Mouse (Mus musculus) adrenal gland, postnatal 25 days (tissue): Measurements from ENCODE around the gene Ess2. TPM values are rescaled to one million over a fixed set of nuclear protein-coding genes. Genes with fewer than 3 reads are reported as not detected.
A peak's percentile ranks its signal among the peaks of the same experiment; 100 is the strongest.
"Not testable (repeated sequence)": the region's sequence is repeated elsewhere in the genome, so short reads cannot be mapped to it uniquely, and the experiment has no call there.

Experiments used
- DNase-seq: peaks from one replicate; pipeline ENCODE4 v3.0.0; 2021; ENCODE audit warnings: mixed read lengths
- long read RNA-seq: library from polyadenylated mRNA; stranded (forward); transcript quantifications from one replicate; pipeline ENCODE4 v2.0.0, GENCODE M21; 2021
- total RNA-seq: library from RNA; stranded (reverse); gene quantifications from 2 replicates; pipeline ENCODE4 v1.2.3, GENCODE M21; 2021

The Ess2 gene
- total RNA-seq: 19.4 and 21.0 TPM in 2 replicates
- long read RNA-seq, transcript Ess2-205 (10 exons, 2,785 nt): major isoform, 8 of 24 reads
- long read RNA-seq, transcript Ess2-201 (10 exons, 2,821 nt): minor isoform, 7 of 24 reads
- long read RNA-seq, partial matches to known transcripts: 5 of 24 reads
- long read RNA-seq, other reads (novel, unspliced or antisense): 4 of 24 reads

DNA sequence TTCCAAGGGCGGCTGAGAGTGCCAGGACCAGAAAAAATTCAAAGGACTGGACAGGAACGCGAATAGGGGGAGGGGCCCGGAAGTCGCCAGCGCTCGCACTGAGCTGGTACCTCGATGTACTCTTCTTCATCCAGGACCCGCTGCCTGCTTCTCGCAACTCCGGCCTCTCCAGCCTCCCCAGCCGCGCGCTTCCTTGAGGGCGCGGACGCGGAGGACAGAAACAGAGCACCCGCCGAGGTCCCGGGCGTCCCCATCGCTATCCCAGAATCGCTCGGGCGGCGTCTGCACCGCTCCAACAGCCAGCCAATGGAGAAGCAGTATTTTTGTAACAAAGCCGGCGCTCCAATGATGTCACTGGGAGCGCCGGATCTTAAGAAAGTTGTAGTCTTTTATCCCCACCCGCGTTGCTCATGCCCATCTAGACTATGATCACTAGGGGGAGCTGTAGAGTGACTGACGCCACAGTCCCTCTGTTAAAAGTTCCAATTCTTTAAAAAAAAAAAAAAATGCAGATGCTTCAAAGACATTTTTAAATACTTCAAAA lies at the start of gene Ess2:
Gene Ess2 (minus strand): TSS at position 297 of the 544 bp plus-strand sequence.
- DNase-seq: peak; percentile 81

- DNase-seq: not testable (repeated sequence)
Measured at GRCm38 (mm10) chr16:17956052-17956638, 45.0 kb upstream of the Ess2 start.

GRCm38 (mm10) chr16:17951618-17952017 lies 40.5 kb upstream of the Ess2 start:
- DNase-seq: no peak

DNA sequence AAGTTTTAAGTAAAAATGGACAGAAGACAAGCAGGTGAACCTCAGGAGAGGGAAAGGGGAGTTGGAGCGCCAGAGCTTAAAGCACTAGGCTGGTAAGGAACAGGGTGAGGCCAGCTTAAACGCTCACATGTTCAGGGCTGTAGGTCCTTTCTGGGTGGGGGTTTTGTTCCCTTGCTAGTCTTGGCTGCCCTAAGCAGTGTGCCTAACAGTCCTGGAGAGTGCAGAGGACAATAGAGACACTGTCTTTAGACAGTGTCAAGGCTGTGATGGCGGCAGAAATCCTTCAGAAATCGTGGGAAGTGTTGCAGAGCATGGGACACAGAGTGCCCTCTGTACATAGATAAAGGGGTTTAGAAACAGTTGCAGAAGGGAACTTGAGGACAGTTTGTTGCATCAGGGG lies 38.9 kb upstream of the Ess2 start:
- no peak for DNase-seq

GRCm38 (mm10) chr16:17949421-17949877 lies 38.3 kb upstream of the Ess2 start:
- DNase-seq: no peak

GRCm38 (mm10) chr16:17945081-17945831 lies 34.1 kb upstream of the Ess2 start:
- no peak for DNase-seq

GRCm38 (mm10) chr16:17943466-17943865 lies 32.3 kb upstream of the Ess2 start:
- DNase-seq: no peak

- no peak for DNase-seq
Measured at GRCm38 (mm10) chr16:17939255-17939751, 28.2 kb upstream of the Ess2 start.

DNA sequence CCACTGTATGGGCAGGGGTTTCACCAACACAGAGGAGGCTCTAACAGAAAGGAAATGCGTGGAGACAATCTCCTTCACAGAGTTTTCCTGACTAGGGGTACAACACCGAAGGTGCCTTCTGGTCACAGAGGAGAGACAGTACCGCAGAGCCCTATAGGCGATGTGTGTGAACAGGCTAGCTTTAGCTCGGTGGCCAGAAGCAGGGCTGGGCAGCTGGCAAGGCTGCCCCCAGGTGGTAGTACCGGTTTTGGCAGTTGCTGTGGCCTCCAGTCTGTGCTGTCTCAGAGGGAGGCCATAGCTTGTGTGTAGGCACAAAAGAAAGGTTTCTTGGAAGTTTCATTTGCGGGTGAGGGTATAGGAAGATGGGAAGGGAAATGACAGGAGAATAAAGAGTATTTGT lies 27.7 kb upstream of the Ess2 start:
- peak; percentile 73 for DNase-seq

- DNase-seq: no peak
Measured at GRCm38 (mm10) chr16:17938187-17938586, 27.0 kb upstream of the Ess2 start.

GRCm38 (mm10) chr16:17936776-17937175 lies 25.6 kb upstream of the Ess2 start:
- peak; percentile 26 for DNase-seq

GRCm38 (mm10) chr16:17934445-17934910 lies 23.3 kb upstream of the Ess2 start:
- DNase-seq: peak; percentile 27

GRCm38 (mm10) chr16:17933594-17934444 lies 22.7 kb upstream of the Ess2 start:
- DNase-seq: no peak

- no peak for DNase-seq
Measured at GRCm38 (mm10) chr16:17931906-17932460, 20.8 kb upstream of the Ess2 start.

DNA sequence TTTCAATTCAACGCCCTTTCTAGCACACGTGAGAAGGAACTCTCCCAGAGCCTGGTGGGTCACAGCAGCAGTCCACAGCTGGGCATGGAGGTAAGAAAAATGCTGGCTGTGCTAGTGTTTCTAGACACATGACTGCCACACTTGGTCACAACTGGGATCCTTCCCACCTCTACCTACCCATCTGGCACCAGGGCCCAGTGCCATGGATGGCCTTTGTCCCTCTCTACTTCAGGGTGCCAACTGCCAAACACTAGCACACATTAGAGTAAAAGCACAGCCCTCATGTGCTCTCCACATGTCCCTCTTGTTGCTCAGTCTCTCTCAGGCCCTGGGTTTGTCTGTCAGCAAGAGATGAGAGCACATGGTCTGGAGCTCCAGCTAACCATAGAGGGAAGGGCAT lies 18.5 kb upstream of the Ess2 start:
- no peak for DNase-seq

- no peak for DNase-seq
Measured at GRCm38 (mm10) chr16:17929211-17929610, 18.1 kb upstream of the Ess2 start.

DNA sequence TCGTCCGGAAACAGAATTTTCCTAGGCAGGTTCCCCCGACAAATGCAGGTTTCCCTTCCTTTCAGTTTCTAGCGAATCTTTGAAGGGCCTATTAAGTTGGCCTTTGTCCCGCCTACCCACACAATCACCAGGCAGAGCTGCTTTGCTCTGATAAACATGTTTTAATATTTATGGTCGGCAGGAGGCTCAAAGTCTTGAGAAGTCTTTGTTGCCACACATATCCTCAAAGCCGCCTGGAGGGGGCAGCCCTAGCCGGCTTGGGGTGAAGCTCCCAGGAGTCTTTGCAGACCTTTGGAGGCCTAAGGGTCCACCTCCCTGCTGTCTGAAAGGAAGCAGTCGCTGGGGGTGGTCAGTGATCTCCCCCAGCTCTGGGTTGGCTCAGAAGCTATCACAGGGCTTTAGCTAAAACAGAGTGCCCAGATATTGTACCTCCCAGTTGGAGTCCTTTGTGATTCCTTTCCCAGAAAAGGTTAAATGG lies 17.5 kb upstream of the Ess2 start:
- peak; percentile 62 for DNase-seq

GRCm38 (mm10) chr16:17928087-17928580 lies 17.0 kb upstream of the Ess2 start, which contains the start of gene Slc25a1:
Gene Slc25a1, minus strand, starts transcription at chr16:17928219.
- DNase-seq: peak; percentile 87

DNA sequence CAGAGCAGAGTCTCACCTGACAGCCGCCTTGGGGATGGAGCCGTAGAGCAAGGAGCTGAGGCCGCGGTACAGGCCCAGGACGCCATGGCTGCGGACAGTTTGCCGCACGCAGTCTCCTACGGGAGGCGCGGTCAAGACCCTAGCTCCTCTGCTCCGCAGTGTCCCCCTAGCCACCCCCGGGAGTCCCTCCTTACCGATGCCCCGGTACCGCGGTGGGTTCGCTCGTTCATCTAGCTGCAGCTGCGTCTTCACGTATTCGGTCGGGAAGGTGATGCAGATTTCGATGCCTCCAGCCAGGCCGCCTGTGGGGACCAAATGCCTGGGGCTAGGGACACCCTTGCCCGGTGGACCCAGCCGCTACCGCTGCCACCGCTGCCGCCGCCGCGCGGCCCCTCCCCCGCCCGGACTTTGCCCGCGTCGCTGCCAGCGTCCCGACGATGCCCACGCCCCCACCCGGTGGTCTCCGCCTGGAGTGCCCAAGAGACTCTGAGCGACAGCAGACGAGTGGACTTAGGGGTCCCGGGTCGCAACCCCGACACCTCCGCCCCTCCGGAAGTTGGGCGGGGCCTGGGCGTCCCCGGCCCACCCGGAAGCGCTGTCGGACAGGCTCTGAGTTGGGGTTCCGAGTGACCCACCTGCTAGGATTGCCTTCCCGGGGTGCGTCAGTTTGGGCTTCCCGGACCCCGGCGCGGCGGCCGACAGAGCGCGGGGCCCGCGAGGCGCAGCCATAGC lies 16.4 kb upstream of the Ess2 start:
- DNase-seq: peak; percentile 58

- DNase-seq: peak; percentile 30
Measured at GRCm38 (mm10) chr16:17922163-17922538, 11.0 kb upstream of the Ess2 start.
